ENCODE assay signal across 8 mouse cellular contexts in genomic region chr3:84815461-84815860, GRCm38 (mm10). TPM values are rescaled to one million over a fixed set of nuclear protein-coding genes. Genes with fewer than 3 reads are reported as not detected.
DNase-seq lines count a peak whose midpoint lies in the region; ATAC-seq and TF ChIP-seq lines count a peak whose summit lies in the region.

No protein-coding gene starts in this region.

- TF ChIP-seq EP300 in CH12.LX (IDR thresholded peaks at IDR 0.05; ENCODE audit: low read length) = no peak

- H3K27ac ChIP-seq in CH12.LX (ENCODE audit: insufficient read depth, low read depth) = no peak overlapping the region
- H3K27ac ChIP-seq in forebrain, embryonic 12.5 days = peak overlapping the region; percentile 96; the same call in 1 of the 2 replicates
- H3K27ac ChIP-seq in lung, embryonic 15.5 days = peak overlapping the region; percentile 96

- H3K27me3 ChIP-seq in CH12.LX (replicated peaks) = no peaks in the 10 kb centered on the region
- H3K27me3 ChIP-seq in forebrain, embryonic 12.5 days = no peaks in the 10 kb centered on the region
- H3K27me3 ChIP-seq in lung, embryonic 15.5 days = no peaks in the 10 kb centered on the region

- in situ Hi-C loops in CH12.LX (cut with MboI; ENCODE audit: low pct_ligation_motif_present, low pct_unique_long_range_greater_than_20kb, low sequenced_read_pairs) = loop anchor here (10.0 kb wide), 1 partner anchor 121 kb away; no protein-coding TSS in a partner anchor

- peak overlapping the region; percentile 94 for H3K9ac ChIP-seq in CH12.LX (ENCODE audit: insufficient read depth, low read depth)
- H3K9ac ChIP-seq in forebrain, embryonic 12.5 days = peak overlapping the region; percentile 91
- peak overlapping the region; percentile 91 for H3K9ac ChIP-seq in lung, embryonic 15.5 days

- H3K4me1 ChIP-seq in CH12.LX (ENCODE audit: control insufficient read depth in 1 of 2, insufficient read depth in 2 of 2) = peaks cover 8 to 41% of the 10 kb centered on the region in 2 experiments
- peaks cover 26% of the 10 kb centered on the region for H3K4me1 ChIP-seq in forebrain, embryonic 12.5 days
- peaks cover 19% of the 10 kb centered on the region for H3K4me1 ChIP-seq in lung, embryonic 15.5 days

- dilution Hi-C loops in CH12.LX (cut with MboI; ENCODE audit: extremely low pct_ligation_motif_present, extremely low pct_unique_long_range_greater_than_20kb, low sequenced_read_pairs) = no loop called here

- TF ChIP-seq CTCF in CH12.LX (conservative IDR thresholded peaks at IDR 0.05 in 1 of 2, IDR thresholded peaks at IDR 0.05 in 1 of 2; ENCODE audit: low read depth in 2 of 2, low read length in 2 of 2) = no peak

- peaks cover 59% of the 10 kb centered on the region for H3K79me2 ChIP-seq in CH12.LX (replicated peaks; ENCODE audit: control insufficient read depth, extremely low read depth, insufficient read depth, poor library complexity, severe bottlenecking)

- no peak for TF ChIP-seq POLR2A in CH12.LX (IDR thresholded peaks at IDR 0.05; ENCODE audit: low read depth, low read length)

- H3K4me2 ChIP-seq in CH12.LX (ENCODE audit: insufficient read depth, low read depth, poor library complexity, severe bottlenecking) = peak overlapping the region; percentile 94
- peak overlapping the region; percentile 99 for H3K4me2 ChIP-seq in forebrain, embryonic 12.5 days
- H3K4me2 ChIP-seq in lung, embryonic 15.5 days = peak overlapping the region; percentile 90

- peak overlapping the region; percentile 71 to 95 (median 90) for H3K4me3 ChIP-seq in CH12.LX (replicated peaks in 1 of 3; ENCODE audit: low read depth in 2 of 3, low read length in 2 of 3, poor library complexity in 1 of 3)
- peak overlapping the region; percentile 99 for H3K4me3 ChIP-seq in forebrain, embryonic 12.5 days (replicated peaks)
- H3K4me3 ChIP-seq in lung, embryonic 15.5 days = peak overlapping the region; percentile 85

- no peak for DNase-seq in CH12.LX (ENCODE audit: extremely low read depth)
- peak; percentile 51 for DNase-seq in brain, adult 2 months (ENCODE audit: low read depth, low spot score)
- peak; percentile 44 to 49 for DNase-seq in heart, postnatal 14 days
- peak; percentile 6 to 25 for DNase-seq in layer of hippocampus, adult 18-20 months (ENCODE audit: low spot score in 2 of 2)
- peak; percentile 72 for DNase-seq in thymus, postnatal 10 days (ENCODE audit: low spot score in 2 of 2)

- peaks cover 0 to 19% of the 10 kb centered on the region in 2 experiments for H3K36me3 ChIP-seq in CH12.LX (replicated peaks in 1 of 2; ENCODE audit: control insufficient read depth in 1 of 2, insufficient read depth in 1 of 2, low read length in 1 of 2)
- no peaks in the 10 kb centered on the region for H3K36me3 ChIP-seq in forebrain, embryonic 12.5 days (replicated peaks)
- no peaks in the 10 kb centered on the region for H3K36me3 ChIP-seq in lung, embryonic 15.5 days

- H3K9me3 ChIP-seq in CH12.LX (replicated peaks; ENCODE audit: low read length) = no peaks in the 10 kb centered on the region
- H3K9me3 ChIP-seq in forebrain, embryonic 12.5 days = no peaks in the 10 kb centered on the region
- H3K9me3 ChIP-seq in lung, embryonic 15.5 days = no peaks in the 10 kb centered on the region

- no peak for TF ChIP-seq RAD21 in CH12.LX (IDR thresholded peaks at IDR 0.05; ENCODE audit: low read depth, low read length)

- peak; percentile 14; the same call in 1 of the 2 replicates for ATAC-seq in forebrain, embryonic 12.5 days (ENCODE audit: low FRiP score)
- ATAC-seq in lung, embryonic 15.5 days (ENCODE audit: borderline replicate concordance, extremely low read depth, low FRiP score, low TSS enrichment) = peak; percentile 9; the same call in 1 of the 2 replicates
- peak; percentile 25; the same call in 1 of the 2 replicates for ATAC-seq in neutrophil, adult 5-6 weeks (ENCODE audit: extremely low read depth, insufficient number of reproducible peaks, low FRiP score, poor library complexity, severe bottlenecking)

- WGBS in forebrain, embryonic 12.5 days = under 1% methylated on average over 29 of the region's 29 CpGs
- 2% methylated on average over 29 of the region's 29 CpGs for WGBS in lung, embryonic 15.5 days

- intact Hi-C loops in heart, postnatal 14 days (cut with DNase I) = no loop called here

TF ChIP-seq in CH12.LX, 34 proteins besides CTCF, POLR2A, EP300 and RAD21:
- TF ChIP-seq NELFE (IDR thresholded peaks at IDR 0.05; ENCODE audit: low read depth, low read length) (no peak), UBTF (IDR thresholded peaks at IDR 0.05; ENCODE audit: low read depth, low read length) (no peak; the same call in 1 of the 2 replicates), JUND (conservative IDR thresholded peaks at IDR 0.05; ENCODE audit: low read depth, low read length) (no peak), ZMIZ1 (IDR thresholded peaks at IDR 0.05; ENCODE audit: low read depth, low read length) (no peak), TBP (conservative IDR thresholded peaks at IDR 0.05; ENCODE audit: low read depth, low read length) (no peak), CHD1 (IDR thresholded peaks at IDR 0.05; ENCODE audit: low read depth, low read length) (0 out of 2 replicates have a peak, but pooled peaks have one; percentile 13), IRF4 (IDR thresholded peaks at IDR 0.05; ENCODE audit: low read depth, low read length) (no peak), E2F4 (IDR thresholded peaks at IDR 0.05; ENCODE audit: insufficient replicate concordance, low read depth, low read length) (no peak), BHLHE40 (IDR thresholded peaks at IDR 0.05; ENCODE audit: low read depth, low read length) (no peak)

RNA-seq across cellular contexts. Expression of gene Fbxw7, which starts 0.4 kb away (rescaled TPM):
- total RNA-seq in CH12.LX (2012; rRNA removed) = 28.5 and 32.5 TPM in 2 replicates
- total RNA-seq in CH12.LX (2014; rRNA removed) = 29.8 and 32.6 TPM in 2 replicates
- polyA plus RNA-seq in CH12.LX (2012; ENCODE audit: insufficient read length, low read depth) = 28.4 and 31.3 TPM in 2 replicates
- 26.0 and 29.5 TPM in 2 replicates for polyA plus RNA-seq in forebrain, embryonic 12.5 days (2016; fragmentation: Nextera tagmentation; extraction: Ambion mirVana)
- 10 to 100 TPM; 45.8 to 51.6 TPM for total RNA-seq in heart, postnatal 14 days (2021)
- 100 to 1,000 TPM; 155 to 157 TPM for total RNA-seq in layer of hippocampus, adult 18-20 months (2021)
- polyA plus RNA-seq in lung, embryonic 15.5 days (2015; fragmentation: Nextera tagmentation; extraction: Ambion mirVana) = 8.7 and 9.4 TPM in 2 replicates
- 40.5 and 47.8 TPM in 2 replicates for total RNA-seq in neutrophil, adult 5-6 weeks (2017)
